Mouse (Mus musculus): Measurements from ENCODE around the gene Lrsam1.

- TF ChIP-seq POLR2A (IDR thresholded peaks at IDR 0.05; ENCODE audit: low read depth, low read length) (no peak), CTCF (conservative IDR thresholded peaks at IDR 0.05 in 1 of 2, IDR thresholded peaks at IDR 0.05 in 1 of 2; ENCODE audit: low read depth in 2 of 2, low read length in 2 of 2) (no peak), JUN (IDR thresholded peaks at IDR 0.05; ENCODE audit: insufficient read depth, low read depth, low read length) (no peak), GABPA (IDR thresholded peaks at IDR 0.05; ENCODE audit: insufficient replicate concordance, low read depth, low read length) (no peak), TCF12 (IDR thresholded peaks at IDR 0.05; ENCODE audit: low read depth, low read length) (no peak), ZKSCAN1 (IDR thresholded peaks at IDR 0.05; ENCODE audit: borderline replicate concordance, low read depth, low read length) (no peak), MAFK (IDR thresholded peaks at IDR 0.05; ENCODE audit: insufficient replicate concordance, low read length) (no peak), USF1 (IDR thresholded peaks at IDR 0.05; ENCODE audit: low read depth, low read length) (no peak)
Observed at GRCm38 (mm10) chr2:32926330-32927075, 34.9 kb downstream of the Lrsam1 start.
